Mouse (Mus musculus): Measurements from ENCODE around the gene Phf21b. TPM values are rescaled to one million over a fixed set of nuclear protein-coding genes. Genes with fewer than 3 reads are reported as not detected.

Phf21b gene
- total RNA-seq, 2 experiments from 2014 or later: 0.38 to 0.82 TPM

Other genes starting within 250 kb of the Phf21b start
- 1 to 10 TPM; 3.9 to 4.1 TPM for gene Prr5, start 186.4 kb downstream of the Phf21b start, total RNA-seq (2021)
- gene Arhgap8, start 136.0 kb downstream of the Phf21b start, total RNA-seq (2021): under 1 TPM in 1 of 2 experiments, not detected in 1; 0.83 TPM
- under 1 TPM; 0.08 to 0.20 TPM for gene Gm29666, start 64.0 kb upstream of the Phf21b start, total RNA-seq (2021)
- 10 to 100 TPM; 13.3 TPM for gene Nup50, start 67.4 kb upstream of the Phf21b start, total RNA-seq (2021)
- gene 5031439G07Rik, start 132.5 kb upstream of the Phf21b start, total RNA-seq (2021): 10 to 100 TPM; 38.9 to 56.7 TPM
- not detected for gene Upk3a, start 161.1 kb upstream of the Phf21b start, total RNA-seq (2021)
- 1 to 10 TPM; 3.9 to 4.1 TPM for gene Fam118a, start 172.9 kb upstream of the Phf21b start, total RNA-seq (2021)